Mouse (Mus musculus): ENCODE measurements around the gene Cpd. TPM values are rescaled to one million over a fixed set of nuclear protein-coding genes. Genes with fewer than 3 reads are reported as not detected.
A peak's percentile ranks its signal among the peaks of the same experiment; 100 is the strongest.

The Cpd gene
- polyA plus RNA-seq, 1 experiment = 0.14 TPM

- Histone ChIP-seq H3K9me3 (ENCODE audit: control insufficient read depth, low read length) (peaks cover 6% of the 10 kb centered on the region), H3K4me1 (ENCODE audit: control insufficient read depth) (0 out of 2 replicates have a peak, but pooled peaks cover 2% of the 10 kb centered on the region), H3K4me3 (replicated peaks) (no peak overlapping the region), H3K27me3 (ENCODE audit: control insufficient read depth) (peaks cover 5% of the 10 kb centered on the region), H3K36me3 (ENCODE audit: control insufficient read depth) (no peaks in the 10 kb centered on the region)
- TF ChIP-seq TAL1 (IDR thresholded peaks at IDR 0.05; ENCODE audit: low read length) (no peak), GATA1 (IDR thresholded peaks at IDR 0.05; ENCODE audit: low read length) (no peak)
These were observed 7.9 kb upstream of the Cpd start for GRCm38 (mm10) chr11:76854475-76855341.

- no peak for TF ChIP-seq GATA1 (IDR thresholded peaks at IDR 0.05; ENCODE audit: low read length)
- no peak for TF ChIP-seq TAL1 (IDR thresholded peaks at IDR 0.05; ENCODE audit: low read length)
- H3K27me3 ChIP-seq (ENCODE audit: control insufficient read depth) = peaks cover 17% of the 10 kb centered on the region
- peaks cover 13% of the 10 kb centered on the region for H3K4me1 ChIP-seq (ENCODE audit: control insufficient read depth)
- H3K9me3 ChIP-seq (ENCODE audit: control insufficient read depth, low read length) = peaks cover 6% of the 10 kb centered on the region
- no peaks in the 10 kb centered on the region for H3K36me3 ChIP-seq (ENCODE audit: control insufficient read depth)
- H3K4me3 ChIP-seq (replicated peaks) = no peak overlapping the region
These were observed 4.7 kb upstream of the Cpd start for GRCm38 (mm10) chr11:76851512-76851911.

GRCm38 (mm10) chr11:76849596-76849995 lies 2.8 kb upstream of the Cpd start:
- TF ChIP-seq TAL1 (IDR thresholded peaks at IDR 0.05; ENCODE audit: low read length) = no peak
- TF ChIP-seq GATA1 (IDR thresholded peaks at IDR 0.05; ENCODE audit: low read length) = no peak
- no peak overlapping the region for H3K4me3 ChIP-seq (replicated peaks)

GRCm38 (mm10) chr11:76848081-76848480 lies 1.3 kb upstream of the Cpd start:
- Histone ChIP-seq H3K9me3 (ENCODE audit: control insufficient read depth, low read length) (peaks cover 6% of the 10 kb centered on the region), H3K4me1 (ENCODE audit: control insufficient read depth) (peaks cover 45% of the 10 kb centered on the region), H3K27me3 (ENCODE audit: control insufficient read depth) (peaks cover 17% of the 10 kb centered on the region), H3K36me3 (ENCODE audit: control insufficient read depth) (peaks cover 3% of the 10 kb centered on the region; the same call in 1 of the 2 replicates), H3K4me3 (replicated peaks) (no peak overlapping the region)
- TF ChIP-seq TAL1 (IDR thresholded peaks at IDR 0.05; ENCODE audit: low read length) = no peak
- no peak for TF ChIP-seq GATA1 (IDR thresholded peaks at IDR 0.05; ENCODE audit: low read length)

More at GRCm38 (mm10) chr11:76849596-76849995, 2.8 kb upstream of the Cpd start:
- H3K9me3 ChIP-seq (ENCODE audit: control insufficient read depth, low read length) = peaks cover 6% of the 10 kb centered on the region
- H3K27me3 ChIP-seq (ENCODE audit: control insufficient read depth) = peaks cover 17% of the 10 kb centered on the region
- H3K36me3 ChIP-seq (ENCODE audit: control insufficient read depth) = no peaks in the 10 kb centered on the region
- H3K4me1 ChIP-seq (ENCODE audit: control insufficient read depth) = peaks cover 31% of the 10 kb centered on the region

- Histone ChIP-seq H3K27me3 (ENCODE audit: control insufficient read depth) (peaks cover 17% of the 10 kb centered on the region), H3K4me3 (replicated peaks) (peak overlapping the region; percentile 78), H3K9me3 (ENCODE audit: control insufficient read depth, low read length) (peaks cover 6% of the 10 kb centered on the region), H3K4me1 (ENCODE audit: control insufficient read depth) (peaks cover 51% of the 10 kb centered on the region), H3K36me3 (ENCODE audit: control insufficient read depth) (peaks cover 3% of the 10 kb centered on the region; the same call in 1 of the 2 replicates)
- TF ChIP-seq TAL1 (IDR thresholded peaks at IDR 0.05; ENCODE audit: low read length) (no peak), GATA1 (IDR thresholded peaks at IDR 0.05; ENCODE audit: low read length) (no peak)
These were observed 536 bp upstream of the Cpd start for GRCm38 (mm10) chr11:76847354-76847753.

- Histone ChIP-seq H3K4me3 (replicated peaks) (peak overlapping the region; percentile 78), H3K4me1 (ENCODE audit: control insufficient read depth) (peaks cover 61% of the 10 kb centered on the region), H3K9me3 (ENCODE audit: control insufficient read depth, low read length) (peaks cover 1% of the 10 kb centered on the region), H3K27me3 (ENCODE audit: control insufficient read depth) (peaks cover 17% of the 10 kb centered on the region), H3K36me3 (ENCODE audit: control insufficient read depth) (peaks cover 3% of the 10 kb centered on the region; the same call in 1 of the 2 replicates)
- TF ChIP-seq TAL1 (IDR thresholded peaks at IDR 0.05; ENCODE audit: low read length) (no peak), GATA1 (IDR thresholded peaks at IDR 0.05; ENCODE audit: low read length) (no peak)
These were observed 574 bp downstream of the Cpd start for GRCm38 (mm10) chr11:76846011-76846877.

GRCm38 (mm10) chr11:76845275-76845980 lies 1.4 kb downstream of the Cpd start:
- Histone ChIP-seq H3K36me3 (ENCODE audit: control insufficient read depth) (peaks cover 5% of the 10 kb centered on the region), H3K4me1 (ENCODE audit: control insufficient read depth) (peaks cover 68% of the 10 kb centered on the region), H3K27me3 (ENCODE audit: control insufficient read depth) (peaks cover 17% of the 10 kb centered on the region), H3K4me3 (replicated peaks) (peak overlapping the region; percentile 78), H3K9me3 (ENCODE audit: control insufficient read depth, low read length) (no peaks in the 10 kb centered on the region)
- TF ChIP-seq GATA1 (IDR thresholded peaks at IDR 0.05; ENCODE audit: low read length) (no peak), TAL1 (IDR thresholded peaks at IDR 0.05; ENCODE audit: low read length) (no peak)

- peak; percentile 58 for TF ChIP-seq TAL1 (IDR thresholded peaks at IDR 0.05; ENCODE audit: low read length)
- TF ChIP-seq GATA1 (IDR thresholded peaks at IDR 0.05; ENCODE audit: low read length) = peak; percentile 76
- H3K4me1 ChIP-seq (ENCODE audit: control insufficient read depth) = peaks cover 82% of the 10 kb centered on the region
- no peak overlapping the region for H3K4me3 ChIP-seq (replicated peaks)
- no peaks in the 10 kb centered on the region for H3K27me3 ChIP-seq (ENCODE audit: control insufficient read depth)
- H3K9me3 ChIP-seq (ENCODE audit: control insufficient read depth, low read length) = no peaks in the 10 kb centered on the region
- H3K36me3 ChIP-seq (ENCODE audit: control insufficient read depth) = peaks cover 41% of the 10 kb centered on the region
These were observed 8.2 kb downstream of the Cpd start for GRCm38 (mm10) chr11:76838573-76838972.
